Mouse (Mus musculus) forebrain, embryonic 16.5 days (tissue): ENCODE data around the gene Celsr3. TPM values are rescaled to one million over a fixed set of nuclear protein-coding genes. Genes with fewer than 3 reads are reported as not detected.

Experiments
- ATAC-seq: fragments of 200-750 bp; cut with Nextera tagmentation; 2 replicates; pipeline ENCODE4 v1.8.0; 2017; ENCODE audit warnings: mild to moderate bottlenecking, moderate library complexity
- H3K27ac ChIP-seq: fragments of 300-500 bp; sonication (generic); 2 replicates; pipeline ENCODE4 v1.5.1; 2014; ENCODE audit warnings: low read length, control low read depth
- H3K27me3 ChIP-seq: fragments of 300-500 bp; sonication (generic); replicated peaks from 2 replicates; pipeline ENCODE4 v1.6.1; 2014; ENCODE audit warnings: low read length; ENCODE audit not compliant: control insufficient read depth, insufficient read depth
- H3K36me3 ChIP-seq: fragments of 300-500 bp; sonication (generic); 2 replicates; pipeline ENCODE4 v1.6.1; 2014; ENCODE audit not compliant: control insufficient read depth, insufficient read depth
- H3K4me1 ChIP-seq: fragments of 300-500 bp; sonication (generic); replicated peaks from 2 replicates; pipeline ENCODE4 v1.6.1; 2014; ENCODE audit warnings: low read length; ENCODE audit not compliant: control insufficient read depth, insufficient read depth
- H3K4me2 ChIP-seq: fragments of 300-500 bp; sonication (generic); 2 replicates; pipeline ENCODE4 v1.6.1; 2014; ENCODE audit warnings: mild to moderate bottlenecking, low read length, control low read depth
- H3K4me3 ChIP-seq: fragments of 300-500 bp; sonication (generic); replicated peaks from 2 replicates; pipeline ENCODE4 v1.5.1; 2014; ENCODE audit warnings: mild to moderate bottlenecking, low read length, control low read depth
- H3K9ac ChIP-seq: fragments of 300-500 bp; sonication (generic); replicated peaks from 2 replicates; pipeline ENCODE4 v1.6.1; 2014; ENCODE audit warnings: low read depth, low read length, control low read depth
- H3K9me3 ChIP-seq: fragments of 300-500 bp; sonication (generic); 2 replicates; pipeline ENCODE4 v1.6.1; 2016; ENCODE audit warnings: low read length; ENCODE audit not compliant: control insufficient read depth
- WGBS: fragments of 180-500 bp; shearing (Covaris S2); extraction: QIAGEN DNeasy Blood & Tissue Kit; methylation state at CpG from one replicate; pipeline ENCODE4 v1.1.7; 2014; 5-methylcytosine and 5-hydroxymethylcytosine counted together
- polyA plus RNA-seq: library from polyadenylated mRNA; unstranded; fragments of >200 nt; fragmentation: Nextera tagmentation; extraction: Ambion mirVana; gene quantifications from 2 replicates; pipeline ENCODE4 v1.2.1, GENCODE M21; 2015

Celsr3 gene
- polyA plus RNA-seq, 1 experiment from 2014 or later, result 22.3 TPM

GRCm38 (mm10) chr9:108815557-108815956 lies 10.6 kb upstream of the Celsr3 start:
- no peak overlapping the region for H3K4me3 ChIP-seq
- WGBS, result 94% methylated on average over 7 of the region's 7 CpGs
- H3K27me3 ChIP-seq, result no peaks in the 10 kb centered on the region
- H3K4me2 ChIP-seq, result no peak overlapping the region
- no peak for ATAC-seq
- no peaks in the 10 kb centered on the region for H3K4me1 ChIP-seq
- no peaks in the 10 kb centered on the region for H3K9me3 ChIP-seq
- peaks cover 28% of the 10 kb centered on the region for H3K36me3 ChIP-seq
- no peak overlapping the region for H3K9ac ChIP-seq
- H3K27ac ChIP-seq, result no peak overlapping the region

GRCm38 (mm10) chr9:108819495-108819894 lies 6.6 kb upstream of the Celsr3 start:
- no peaks in the 10 kb centered on the region for H3K9me3 ChIP-seq
- H3K36me3 ChIP-seq, result peaks cover 11% of the 10 kb centered on the region
- H3K27me3 ChIP-seq, result peaks cover 11% of the 10 kb centered on the region
- 52% methylated on average over 3 of the region's 3 CpGs for WGBS
- no peak overlapping the region for H3K4me3 ChIP-seq
- H3K4me2 ChIP-seq, result no peak overlapping the region
- ATAC-seq, result 0 out of 2 replicates have a peak, but pooled peaks have one; percentile 18
- H3K27ac ChIP-seq, result no peak overlapping the region
- no peak overlapping the region for H3K9ac ChIP-seq
- H3K4me1 ChIP-seq, result peaks cover 5% of the 10 kb centered on the region

DNA sequence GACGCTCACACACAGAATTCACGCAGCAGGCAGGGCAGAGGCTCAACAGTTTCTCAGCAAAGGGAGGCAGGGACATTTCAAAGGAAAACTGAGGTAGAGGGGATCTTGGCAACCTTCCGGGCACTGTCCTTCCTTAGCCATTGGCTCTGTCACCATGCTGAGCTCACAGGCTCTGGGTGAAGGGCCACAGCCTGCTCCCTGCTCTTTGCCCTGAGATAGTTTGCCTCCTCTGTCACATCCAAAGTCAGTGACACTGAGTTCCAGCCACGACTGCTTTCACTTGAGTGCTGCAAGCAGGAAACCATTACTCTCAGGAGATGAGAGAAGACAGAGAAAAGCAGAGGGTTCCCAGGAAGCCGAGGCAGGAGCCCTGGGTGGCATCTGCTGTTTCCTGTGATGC lies 6.0 kb upstream of the Celsr3 start:
- peaks cover 5% of the 10 kb centered on the region for H3K36me3 ChIP-seq
- ATAC-seq, result no peak
- no peak overlapping the region for H3K27ac ChIP-seq
- H3K4me2 ChIP-seq, result no peak overlapping the region
- no peaks in the 10 kb centered on the region for H3K9me3 ChIP-seq
- H3K4me3 ChIP-seq, result no peak overlapping the region
- 59% methylated on average over 5 of the region's 5 CpGs for WGBS
- H3K27me3 ChIP-seq, result peaks cover 11% of the 10 kb centered on the region
- H3K4me1 ChIP-seq, result peaks cover 8% of the 10 kb centered on the region
- no peak overlapping the region for H3K9ac ChIP-seq

DNA sequence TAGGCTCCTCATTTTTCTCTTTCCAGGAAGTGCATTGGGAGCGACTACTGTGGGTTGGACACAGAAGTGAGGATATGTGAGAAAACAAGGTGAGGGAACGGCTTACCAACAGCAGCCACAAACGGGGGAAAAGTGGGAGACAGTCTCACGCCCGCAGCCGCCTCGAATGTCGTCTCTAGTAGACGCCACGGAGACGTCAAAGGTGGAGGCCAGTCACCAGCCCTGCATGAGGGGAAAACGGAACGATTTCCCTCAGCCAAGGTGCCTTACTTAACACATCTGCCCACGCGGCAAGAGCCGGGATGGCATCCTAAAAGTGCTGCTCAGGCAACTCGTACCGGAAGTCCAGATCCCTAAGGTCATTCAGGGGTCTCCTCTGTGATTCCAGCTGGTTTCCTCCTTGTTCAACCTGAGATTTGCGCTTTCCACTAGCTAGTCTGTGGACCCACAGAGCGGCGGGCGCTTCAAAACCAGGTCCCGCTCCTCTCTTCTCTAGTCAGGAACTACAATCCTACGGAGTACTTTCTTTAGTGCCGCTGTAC lies 1.9 kb upstream of the Celsr3 start:
- H3K27me3 ChIP-seq, result peaks cover 17% of the 10 kb centered on the region
- 3% methylated on average over 25 of the region's 25 CpGs for WGBS
- peaks cover 13% of the 10 kb centered on the region for H3K36me3 ChIP-seq
- no peak for ATAC-seq
- H3K4me1 ChIP-seq, result peaks cover 25% of the 10 kb centered on the region
- peak overlapping the region; percentile 95 for H3K4me2 ChIP-seq
- peak overlapping the region; percentile 81 for H3K27ac ChIP-seq
- no peaks in the 10 kb centered on the region for H3K9me3 ChIP-seq
- H3K9ac ChIP-seq, result peak overlapping the region; percentile 59
- H3K4me3 ChIP-seq, result peak overlapping the region; percentile 63

DNA sequence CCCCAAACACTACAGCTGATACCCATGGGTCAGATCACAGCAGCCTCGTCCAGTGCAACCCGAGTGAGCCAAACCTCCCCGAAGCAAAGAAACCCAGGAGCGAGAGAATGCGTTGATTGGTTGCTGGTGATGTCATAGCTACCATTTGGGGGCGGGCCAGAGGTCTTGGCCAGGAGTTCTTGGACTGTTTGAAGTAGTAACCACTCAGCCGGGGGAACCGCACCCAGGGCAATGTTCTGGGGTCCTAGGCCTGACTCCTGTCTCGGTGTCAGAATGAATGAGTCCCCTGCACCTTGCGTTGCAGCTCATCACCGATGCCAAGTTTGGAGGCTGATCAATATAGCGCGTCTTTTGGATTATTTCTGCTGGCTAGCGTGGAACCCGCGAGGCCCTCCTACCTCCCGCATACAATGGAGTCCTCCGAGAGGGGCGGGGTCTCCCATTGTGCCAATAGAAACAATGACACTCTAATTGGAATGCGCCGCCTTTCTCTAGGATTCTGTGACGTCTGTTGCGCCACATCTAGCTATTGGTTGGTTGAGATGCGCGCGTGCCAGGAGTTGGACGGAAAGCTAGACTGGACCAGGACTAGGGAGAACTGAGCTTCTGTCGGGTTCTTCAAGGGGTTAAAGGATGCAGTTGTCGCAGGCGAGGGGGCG lies 1.2 kb upstream of the Celsr3 start:
- H3K4me3 ChIP-seq, result peak overlapping the region; percentile 63
- peak; percentile 84 for ATAC-seq
- H3K4me1 ChIP-seq, result peaks cover 32% of the 10 kb centered on the region
- H3K27me3 ChIP-seq, result peaks cover 22% of the 10 kb centered on the region
- H3K27ac ChIP-seq, result peak overlapping the region; percentile 81
- H3K36me3 ChIP-seq, result peaks cover 19% of the 10 kb centered on the region
- WGBS, result under 1% methylated on average over 31 of the region's 31 CpGs
- peak overlapping the region; percentile 95 for H3K4me2 ChIP-seq
- H3K9ac ChIP-seq, result peak overlapping the region; percentile 90
- H3K9me3 ChIP-seq, result no peaks in the 10 kb centered on the region

DNA sequence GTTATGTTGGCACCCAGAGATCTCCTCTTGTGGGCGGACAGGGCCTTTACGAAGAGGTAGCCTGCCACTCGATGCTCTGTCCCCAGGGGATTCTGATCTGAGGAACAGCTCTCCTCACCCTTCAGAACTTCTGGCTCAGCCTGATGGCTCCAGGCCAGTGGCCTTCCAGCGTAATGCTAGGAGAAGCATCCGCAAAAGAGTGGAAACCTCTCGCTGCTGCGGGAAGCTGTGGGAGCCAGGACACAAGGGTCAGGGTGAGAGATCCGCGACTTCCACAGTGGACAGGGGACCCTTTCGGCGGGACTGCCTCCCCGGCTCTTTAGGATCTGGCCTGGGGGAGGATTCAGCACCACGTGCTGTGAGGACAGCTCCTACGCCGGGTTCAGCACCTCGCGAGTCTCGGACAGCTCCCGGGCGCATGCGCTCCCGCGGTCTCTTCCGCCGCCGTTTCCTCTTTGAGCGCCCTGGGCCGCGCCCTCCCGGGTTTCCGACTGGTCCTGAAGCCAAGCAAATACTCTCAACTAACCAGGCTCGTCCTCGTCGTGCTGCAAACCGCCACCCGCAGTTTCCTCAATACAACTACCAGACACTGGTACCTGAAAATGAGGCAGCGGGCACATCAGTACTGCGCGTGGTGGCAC lies 700 bp downstream of the Celsr3 start:
- H3K27me3 ChIP-seq, result peaks cover 22% of the 10 kb centered on the region
- H3K9ac ChIP-seq, result peak overlapping the region; percentile 90
- peaks cover 51% of the 10 kb centered on the region for H3K4me1 ChIP-seq
- H3K27ac ChIP-seq, result peak overlapping the region; percentile 71
- no peak for ATAC-seq
- peaks cover 21% of the 10 kb centered on the region for H3K36me3 ChIP-seq
- H3K4me2 ChIP-seq, result peak overlapping the region; percentile 95
- under 1% methylated on average over 39 of the region's 39 CpGs for WGBS
- H3K9me3 ChIP-seq, result no peaks in the 10 kb centered on the region
- H3K4me3 ChIP-seq, result peak overlapping the region; percentile 63

DNA sequence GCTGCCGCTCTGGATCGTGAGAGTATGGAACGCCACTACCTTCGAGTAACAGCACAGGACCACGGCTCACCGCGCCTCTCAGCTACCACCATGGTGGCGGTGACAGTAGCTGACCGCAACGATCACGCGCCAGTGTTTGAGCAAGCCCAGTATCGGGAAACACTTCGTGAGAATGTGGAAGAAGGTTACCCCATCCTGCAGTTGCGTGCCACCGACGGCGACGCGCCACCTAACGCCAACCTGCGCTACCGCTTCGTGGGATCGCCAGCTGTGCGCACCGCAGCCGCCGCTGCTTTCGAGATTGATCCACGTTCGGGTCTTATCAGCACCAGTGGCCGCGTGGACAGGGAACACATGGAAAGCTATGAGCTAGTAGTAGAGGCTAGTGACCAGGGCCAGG lies 1.3 kb downstream of the Celsr3 start:
- Histone ChIP-seq H3K27me3 (peaks cover 22% of the 10 kb centered on the region), H3K4me3 (peak overlapping the region; percentile 63), H3K9me3 (no peaks in the 10 kb centered on the region), H3K4me2 (peak overlapping the region; percentile 95), H3K9ac (peak overlapping the region; percentile 90), H3K36me3 (peaks cover 21% of the 10 kb centered on the region), H3K4me1 (peaks cover 57% of the 10 kb centered on the region), H3K27ac (no peak overlapping the region)
- 10% methylated on average over 34 of the region's 34 CpGs for WGBS
- no peak for ATAC-seq

DNA sequence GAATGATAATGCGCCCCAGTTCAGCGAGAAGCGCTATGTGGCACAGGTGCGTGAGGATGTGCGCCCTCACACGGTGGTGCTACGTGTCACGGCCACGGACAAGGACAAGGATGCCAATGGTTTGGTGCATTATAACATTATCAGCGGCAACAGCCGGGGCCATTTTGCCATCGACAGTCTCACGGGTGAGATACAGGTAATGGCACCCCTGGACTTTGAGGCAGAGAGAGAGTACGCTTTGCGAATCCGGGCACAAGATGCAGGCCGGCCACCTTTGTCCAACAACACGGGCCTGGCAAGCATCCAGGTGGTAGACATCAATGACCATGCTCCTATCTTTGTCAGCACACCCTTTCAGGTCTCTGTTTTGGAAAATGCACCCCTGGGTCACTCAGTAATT lies 1.8 kb downstream of the Celsr3 start:
- Histone ChIP-seq H3K9me3 (no peaks in the 10 kb centered on the region), H3K4me2 (peak overlapping the region; percentile 95), H3K4me1 (peaks cover 62% of the 10 kb centered on the region), H3K4me3 (peak overlapping the region; percentile 63), H3K36me3 (peaks cover 21% of the 10 kb centered on the region), H3K27me3 (peaks cover 22% of the 10 kb centered on the region), H3K27ac (no peak overlapping the region), H3K9ac (peak overlapping the region; percentile 90; the same call in 1 of the 2 replicates)
- WGBS, result 62% methylated on average over 18 of the region's 18 CpGs
- no peak for ATAC-seq

DNA sequence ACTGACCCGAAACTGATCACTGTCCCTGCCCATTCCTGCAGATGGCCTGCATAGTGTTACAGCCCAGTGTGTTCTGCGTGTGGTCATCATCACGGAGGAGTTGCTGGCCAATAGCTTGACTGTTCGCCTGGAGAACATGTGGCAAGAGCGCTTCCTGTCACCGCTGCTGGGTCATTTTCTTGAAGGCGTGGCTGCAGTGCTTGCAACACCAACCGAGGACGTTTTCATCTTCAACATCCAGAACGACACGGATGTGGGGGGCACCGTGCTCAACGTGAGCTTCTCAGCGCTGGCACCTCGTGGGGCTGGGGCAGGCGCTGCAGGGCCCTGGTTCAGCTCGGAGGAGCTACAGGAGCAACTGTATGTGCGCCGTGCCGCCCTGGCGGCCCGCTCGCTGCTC lies 5.5 kb downstream of the Celsr3 start:
- Histone ChIP-seq H3K36me3 (peaks cover 49% of the 10 kb centered on the region), H3K4me1 (peaks cover 55% of the 10 kb centered on the region), H3K27me3 (peaks cover 12% of the 10 kb centered on the region; the same call in 1 of the 2 replicates), H3K4me2 (peak overlapping the region; percentile 64), H3K9ac (peak overlapping the region; percentile 41; the same call in 1 of the 2 replicates), H3K4me3 (peak overlapping the region; percentile 35), H3K9me3 (no peaks in the 10 kb centered on the region), H3K27ac (no peak overlapping the region)
- 11% methylated on average over 23 of the region's 23 CpGs for WGBS
- ATAC-seq, result 0 out of 2 replicates have a peak, but pooled peaks have one; percentile 24
